Mouse (Mus musculus) cortical plate, adult 2 months (tissue): Measurements from ENCODE around the gene Btbd6.

Source experiments
- CTCF ChIP-seq: fragments of 200-500 bp; IDR thresholded peaks from 2 replicates; pipeline ENCODE4 v1.5.1; 2011; ENCODE audit warnings: mild to moderate bottlenecking, control low read depth, low read length; ENCODE audit not compliant: insufficient read depth; ENCODE audit errors: extremely low read depth
- POLR2A ChIP-seq: fragments of 200-500 bp; IDR thresholded peaks from 2 replicates; pipeline ENCODE4 v1.6.1; 2011; ENCODE audit warnings: mild to moderate bottlenecking, low read length, control low read depth; ENCODE audit not compliant: insufficient read depth; ENCODE audit errors: extremely low read depth

DNA sequence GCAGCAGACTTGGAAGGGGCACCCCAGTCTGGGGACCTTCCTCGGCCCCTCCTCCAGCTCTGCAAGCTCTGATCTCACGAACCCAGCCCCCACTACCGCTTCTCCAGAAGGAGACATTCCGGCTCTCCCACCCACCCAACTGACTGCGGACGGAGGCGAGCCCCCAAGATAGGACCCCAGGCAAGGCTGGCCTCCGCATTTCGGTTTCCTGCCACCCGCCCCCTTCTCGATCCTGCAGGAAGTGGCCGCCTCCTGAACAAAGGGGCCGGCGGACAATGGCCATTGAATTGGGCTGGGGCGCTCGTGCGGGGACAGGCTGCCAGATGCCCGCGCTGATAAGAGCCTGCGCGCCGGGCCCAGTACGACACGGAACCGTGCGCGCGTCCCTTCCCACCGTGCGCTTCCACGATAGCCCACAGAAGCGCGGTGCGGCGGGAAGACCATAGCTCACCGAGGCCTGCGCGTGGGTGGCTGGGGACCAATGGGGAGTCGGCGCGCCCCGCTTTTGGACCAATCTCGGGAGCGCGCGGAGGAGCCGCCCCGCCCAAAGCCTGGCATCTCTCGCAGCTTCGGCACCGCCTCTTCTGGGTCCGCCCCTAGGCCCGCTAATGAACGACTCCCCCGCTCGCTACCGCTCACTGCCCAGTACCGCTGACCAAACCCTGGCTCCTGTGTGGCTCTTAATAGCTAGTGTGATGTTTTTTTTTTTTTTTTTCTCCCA, 26.1 kb upstream of the Btbd6 start:
- TF ChIP-seq CTCF (no peak), POLR2A (peak; percentile 77)
